Mouse (Mus musculus): ENCODE results near the gene Gm20479. TPM values are rescaled to one million over a fixed set of nuclear protein-coding genes. Genes with fewer than 3 reads are reported as not detected.

The Gm20479 gene
- polyA plus RNA-seq, 1 experiment from 2014 or later, result 1.1 TPM

- Histone ChIP-seq H3K4me1 (replicated peaks; ENCODE audit: control insufficient read depth, insufficient read depth, low read length) (peaks cover 20% of the 10 kb centered on the region), H3K27me3 (ENCODE audit: control insufficient read depth, insufficient read depth, low read depth, low read length) (no peaks in the 10 kb centered on the region), H3K4me2 (ENCODE audit: low read depth, low read length) (no peak overlapping the region), H3K36me3 (ENCODE audit: control insufficient read depth, insufficient read depth, low read length) (peaks cover 22% of the 10 kb centered on the region), H3K9ac (ENCODE audit: low read length) (no peak overlapping the region), H3K4me3 (ENCODE audit: low read length) (no peak overlapping the region), H3K9me3 (ENCODE audit: control insufficient read depth, low read length) (peaks cover 8% of the 10 kb centered on the region), H3K27ac (ENCODE audit: low read length) (no peak overlapping the region)
- no peak for ATAC-seq (ENCODE audit: low read depth)
- 83% methylated on average over 12 of the region's 12 CpGs for WGBS
These were observed 45.5 kb downstream of the Gm20479 start for GRCm38 (mm10) chr7:27311651-27312284.

GRCm38 (mm10) chr7:27310996-27311535 lies 46.2 kb downstream of the Gm20479 start:
- 0 out of 2 replicates have a peak, but pooled peaks have one; percentile 2 for ATAC-seq (ENCODE audit: low read depth)
- peak overlapping the region; percentile 59; the same call in 1 of the 2 replicates for H3K4me2 ChIP-seq (ENCODE audit: low read depth, low read length)
- H3K9ac ChIP-seq (ENCODE audit: low read length), result no peak overlapping the region; the same call in 1 of the 2 replicates
- WGBS, result 51% methylated on average over 8 of the region's 8 CpGs
- H3K4me3 ChIP-seq (ENCODE audit: low read length), result no peak overlapping the region
- H3K4me1 ChIP-seq (replicated peaks; ENCODE audit: control insufficient read depth, insufficient read depth, low read length), result peaks cover 20% of the 10 kb centered on the region
- H3K36me3 ChIP-seq (ENCODE audit: control insufficient read depth, insufficient read depth, low read length), result peaks cover 21% of the 10 kb centered on the region
- H3K27me3 ChIP-seq (ENCODE audit: control insufficient read depth, insufficient read depth, low read depth, low read length), result no peaks in the 10 kb centered on the region
- peak overlapping the region; percentile 83 for H3K27ac ChIP-seq (ENCODE audit: low read length)
- peaks cover 8% of the 10 kb centered on the region for H3K9me3 ChIP-seq (ENCODE audit: control insufficient read depth, low read length)

GRCm38 (mm10) chr7:27310306-27310705 lies 46.9 kb downstream of the Gm20479 start:
- ATAC-seq (ENCODE audit: low read depth), result peak; percentile 35
- H3K9me3 ChIP-seq (ENCODE audit: control insufficient read depth, low read length), result peaks cover 8% of the 10 kb centered on the region
- H3K9ac ChIP-seq (ENCODE audit: low read length), result peak overlapping the region; percentile 50
- peaks cover 20% of the 10 kb centered on the region for H3K4me1 ChIP-seq (replicated peaks; ENCODE audit: control insufficient read depth, insufficient read depth, low read length)
- H3K36me3 ChIP-seq (ENCODE audit: control insufficient read depth, insufficient read depth, low read length), result peaks cover 21% of the 10 kb centered on the region
- 12% methylated on average over 17 of the region's 17 CpGs for WGBS
- H3K27me3 ChIP-seq (ENCODE audit: control insufficient read depth, insufficient read depth, low read depth, low read length), result no peaks in the 10 kb centered on the region
- H3K27ac ChIP-seq (ENCODE audit: low read length), result peak overlapping the region; percentile 83
- H3K4me2 ChIP-seq (ENCODE audit: low read depth, low read length), result peak overlapping the region; percentile 59
- H3K4me3 ChIP-seq (ENCODE audit: low read length), result peak overlapping the region; percentile 37

GRCm38 (mm10) chr7:27309832-27310231 lies 47.4 kb downstream of the Gm20479 start:
- Histone ChIP-seq H3K4me2 (ENCODE audit: low read depth, low read length) (peak overlapping the region; percentile 59; the same call in 1 of the 2 replicates), H3K36me3 (ENCODE audit: control insufficient read depth, insufficient read depth, low read length) (peaks cover 21% of the 10 kb centered on the region), H3K4me3 (ENCODE audit: low read length) (peak overlapping the region; percentile 37; the same call in 1 of the 2 replicates), H3K9me3 (ENCODE audit: control insufficient read depth, low read length) (peaks cover 8% of the 10 kb centered on the region), H3K27ac (ENCODE audit: low read length) (peak overlapping the region; percentile 83), H3K4me1 (replicated peaks; ENCODE audit: control insufficient read depth, insufficient read depth, low read length) (peaks cover 20% of the 10 kb centered on the region), H3K27me3 (ENCODE audit: control insufficient read depth, insufficient read depth, low read depth, low read length) (no peaks in the 10 kb centered on the region), H3K9ac (ENCODE audit: low read length) (peak overlapping the region; percentile 50; the same call in 1 of the 2 replicates)
- ATAC-seq (ENCODE audit: low read depth), result no peak
- WGBS, result 52% methylated on average over 3 of the region's 3 CpGs

- Histone ChIP-seq H3K4me3 (ENCODE audit: low read length) (peak overlapping the region; percentile 47), H3K9ac (ENCODE audit: low read length) (peak overlapping the region; percentile 31; the same call in 1 of the 2 replicates), H3K9me3 (ENCODE audit: control insufficient read depth, low read length) (peaks cover 1% of the 10 kb centered on the region; the same call in 1 of the 2 replicates), H3K27me3 (ENCODE audit: control insufficient read depth, insufficient read depth, low read depth, low read length) (no peaks in the 10 kb centered on the region), H3K27ac (ENCODE audit: low read length) (peak overlapping the region; percentile 77), H3K4me1 (replicated peaks; ENCODE audit: control insufficient read depth, insufficient read depth, low read length) (peaks cover 20% of the 10 kb centered on the region), H3K4me2 (ENCODE audit: low read depth, low read length) (peak overlapping the region; percentile 60), H3K36me3 (ENCODE audit: control insufficient read depth, insufficient read depth, low read length) (peaks cover 14% of the 10 kb centered on the region)
- WGBS, result 11% methylated on average over 28 of the region's 28 CpGs
- ATAC-seq (ENCODE audit: low read depth), result peak; percentile 72
These were observed 48.2 kb downstream of the Gm20479 start for GRCm38 (mm10) chr7:27308821-27309549.

GRCm38 (mm10) chr7:27307551-27307950 lies 49.7 kb downstream of the Gm20479 start:
- Histone ChIP-seq H3K27me3 (ENCODE audit: control insufficient read depth, insufficient read depth, low read depth, low read length) (no peaks in the 10 kb centered on the region), H3K27ac (ENCODE audit: low read length) (no peak overlapping the region), H3K9ac (ENCODE audit: low read length) (no peak overlapping the region), H3K9me3 (ENCODE audit: control insufficient read depth, low read length) (no peaks in the 10 kb centered on the region), H3K4me2 (ENCODE audit: low read depth, low read length) (no peak overlapping the region), H3K4me1 (replicated peaks; ENCODE audit: control insufficient read depth, insufficient read depth, low read length) (peaks cover 20% of the 10 kb centered on the region), H3K4me3 (ENCODE audit: low read length) (no peak overlapping the region), H3K36me3 (ENCODE audit: control insufficient read depth, insufficient read depth, low read length) (peaks cover 2% of the 10 kb centered on the region)
- 75% methylated on average over 9 of the region's 9 CpGs for WGBS
- ATAC-seq (ENCODE audit: low read depth), result no peak

- WGBS, result 74% methylated on average over 24 of the region's 24 CpGs
- ATAC-seq (ENCODE audit: low read depth), result no peak
These were observed 50.8 kb downstream of the Gm20479 start for GRCm38 (mm10) chr7:27306161-27307160.

GRCm38 (mm10) chr7:27305091-27305730 lies 52.0 kb downstream of the Gm20479 start:
- H3K9me3 ChIP-seq (ENCODE audit: control insufficient read depth, low read length), result no peaks in the 10 kb centered on the region
- no peak overlapping the region for H3K4me2 ChIP-seq (ENCODE audit: low read depth, low read length)
- no peaks in the 10 kb centered on the region for H3K27me3 ChIP-seq (ENCODE audit: control insufficient read depth, insufficient read depth, low read depth, low read length)
- H3K9ac ChIP-seq (ENCODE audit: low read length), result no peak overlapping the region
- H3K4me1 ChIP-seq (replicated peaks; ENCODE audit: control insufficient read depth, insufficient read depth, low read length), result peaks cover 17% of the 10 kb centered on the region
- ATAC-seq (ENCODE audit: low read depth), result no peak
- peaks cover 2% of the 10 kb centered on the region for H3K36me3 ChIP-seq (ENCODE audit: control insufficient read depth, insufficient read depth, low read length)
- H3K27ac ChIP-seq (ENCODE audit: low read length), result no peak overlapping the region
- 73% methylated on average over 17 of the region's 17 CpGs for WGBS
- H3K4me3 ChIP-seq (ENCODE audit: low read length), result no peak overlapping the region

More at GRCm38 (mm10) chr7:27306161-27307160, 50.8 kb downstream of the Gm20479 start:
- no peaks in the 10 kb centered on the region for H3K27me3 ChIP-seq (ENCODE audit: control insufficient read depth, insufficient read depth, low read depth, low read length)
- no peaks in the 10 kb centered on the region for H3K9me3 ChIP-seq (ENCODE audit: control insufficient read depth, low read length)
- H3K4me2 ChIP-seq (ENCODE audit: low read depth, low read length), result no peak overlapping the region
- H3K27ac ChIP-seq (ENCODE audit: low read length), result no peak overlapping the region
- H3K4me3 ChIP-seq (ENCODE audit: low read length), result no peak overlapping the region
- peaks cover 23% of the 10 kb centered on the region for H3K4me1 ChIP-seq (replicated peaks; ENCODE audit: control insufficient read depth, insufficient read depth, low read length)
- H3K9ac ChIP-seq (ENCODE audit: low read length), result no peak overlapping the region
- H3K36me3 ChIP-seq (ENCODE audit: control insufficient read depth, insufficient read depth, low read length), result peaks cover 2% of the 10 kb centered on the region

All from lung, embryonic 16.5 days (tissue).